Mouse (Mus musculus): Measurements from ENCODE around the gene Vmn2r44.
"Not testable (repeated sequence)": the region's sequence is repeated elsewhere in the genome, so short reads cannot be mapped to it uniquely, and the experiment has no call there.

The Vmn2r44 gene

GRCm38 (mm10) chr7:8383233-8383632, at the start of gene Vmn2r44:
Gene Vmn2r44, minus strand, starts transcription at chr7:8383333.
- not testable (repeated sequence) for DNase-seq

GRCm38 (mm10) chr7:8357879-8358278, 25.3 kb downstream of the Vmn2r44 start:
- peak; percentile 18 for DNase-seq

All from lung, postnatal 36 days (tissue).